Mouse (Mus musculus) lung, adult 2 months (tissue): ENCODE data around the gene Greb1.

Source experiments
- CTCF ChIP-seq: fragments of 200-500 bp; IDR thresholded peaks from 2 replicates; pipeline ENCODE4 v1.5.1; 2011; ENCODE audit warnings: mild to moderate bottlenecking, low read length, control low read depth; ENCODE audit not compliant: insufficient read depth
- POLR2A ChIP-seq: fragments of 200-500 bp; IDR thresholded peaks from 2 replicates; pipeline ENCODE4 v1.6.1; 2011; ENCODE audit warnings: low read depth, mild to moderate bottlenecking, control low read depth, low read length, borderline replicate concordance; ENCODE audit errors: extremely low read depth

DNA sequence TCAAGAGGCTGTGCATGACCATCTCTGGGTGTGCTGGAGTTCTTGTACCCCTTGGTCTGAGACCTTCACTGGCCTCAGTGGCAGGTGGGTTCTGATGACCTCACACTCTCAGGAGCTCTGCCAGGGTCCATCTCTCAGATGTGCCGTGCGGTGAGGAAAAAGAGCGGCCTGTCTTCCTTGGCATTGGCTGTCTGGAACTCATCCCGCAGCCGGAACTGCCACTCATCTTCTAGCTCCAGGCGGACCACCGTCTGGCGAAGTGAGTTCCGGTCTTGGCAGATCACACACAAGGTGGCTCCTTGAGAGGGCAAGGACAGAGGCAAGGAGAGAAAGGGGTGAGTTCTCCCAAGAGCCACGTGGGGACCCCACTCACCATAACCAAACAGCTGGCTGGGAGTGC lies 128.4 kb downstream of the Greb1 start:
- TF ChIP-seq POLR2A = no peak
- no peak for TF ChIP-seq CTCF
